Comparison of ENCODE assay signal across 18 mouse cellular contexts in genomic region chr13:37120219-37120618, GRCm38 (mm10).
A peak's percentile ranks its signal among the peaks of the same experiment; 100 is the strongest.
DNase-seq lines count a peak whose midpoint lies in the region; ATAC-seq lines count a peak whose summit lies in the region.
"Had no signal": no experiment of that assay in that cellular context is flagged by ENCODE, and none has a peak within 500 bp of the region (broad histone marks: within the 10 kb centered on the region; RNA-seq: fewer than 3 reads in every experiment).

No protein-coding gene starts in this region.

- peak; percentile 5 to 10 for DNase-seq in heart, postnatal 10 days
- peak; percentile 77 for DNase-seq in 416B (ENCODE audit: low read depth)
- no peak for DNase-seq in cerebellum, postnatal 25 days
- DNase-seq in ovary, postnatal 14 days (ENCODE audit: low spot score): no peak
- DNase-seq: cerebellum, adult 8-10 months; heart, postnatal 36 days; kidney, postnatal 36 days; lung, postnatal 10 days had no signal

- H3K27me3 ChIP-seq in heart, embryonic 12.5 days (replicated peaks): no peaks in the 10 kb centered on the region
- H3K27me3 ChIP-seq: embryonic facial prominence, embryonic 13.5 days; neural tube, embryonic 12.5 days had no signal

- H3K9me3 ChIP-seq in heart, embryonic 12.5 days (replicated peaks): no peaks in the 10 kb centered on the region
- H3K9me3 ChIP-seq: embryonic facial prominence, embryonic 13.5 days; midbrain, embryonic 10.5 days; neural tube, embryonic 12.5 days had no signal

- no peak overlapping the region for H3K4me2 ChIP-seq in heart, embryonic 12.5 days
- H3K4me2 ChIP-seq: embryonic facial prominence, embryonic 13.5 days; neural tube, embryonic 12.5 days had no signal

- no peak overlapping the region for H3K9ac ChIP-seq in heart, embryonic 12.5 days
- H3K9ac ChIP-seq: embryonic facial prominence, embryonic 13.5 days; liver, embryonic 14.5 days; neural tube, embryonic 12.5 days had no signal

- no peak overlapping the region for H3K27ac ChIP-seq in heart, embryonic 12.5 days (ENCODE audit: poor library complexity, severe bottlenecking)
- peak overlapping the region; percentile 60; the same call in 1 of the 2 replicates for H3K27ac ChIP-seq in brown adipose tissue, adult 24 weeks (replicated peaks; ENCODE audit: low read depth, low read length)
- H3K27ac ChIP-seq: embryonic facial prominence, embryonic 13.5 days; liver, embryonic 14.5 days; midbrain, embryonic 10.5 days; neural tube, embryonic 12.5 days had no signal

- ATAC-seq in heart, embryonic 12.5 days (ENCODE audit: insufficient number of reproducible peaks, low FRiP score): no peak
- peak; percentile 70 for ATAC-seq in megakaryocyte progenitor cell, adult 5-6 weeks (replicated peaks; ENCODE audit: poor library complexity)
- ATAC-seq: forebrain, embryonic 16.5 days; hindbrain, embryonic 16.5 days; intestine, embryonic 16.5 days had no signal

- H3K4me3 ChIP-seq in heart, embryonic 12.5 days: no peak overlapping the region
- no peak overlapping the region for H3K4me3 ChIP-seq in brown adipose tissue, adult 24 weeks (ENCODE audit: insufficient read depth, low read depth, low read length)
- H3K4me3 ChIP-seq: embryonic facial prominence, embryonic 13.5 days; midbrain, embryonic 10.5 days; neural tube, embryonic 12.5 days had no signal

- H3K4me1 ChIP-seq in heart, embryonic 12.5 days (replicated peaks): no peaks in the 10 kb centered on the region
- no peaks in the 10 kb centered on the region for H3K4me1 ChIP-seq in brown adipose tissue, adult 24 weeks (ENCODE audit: control insufficient read depth, insufficient read depth, insufficient read length, low read length)
- H3K4me1 ChIP-seq: embryonic facial prominence, embryonic 13.5 days; midbrain, embryonic 10.5 days; neural tube, embryonic 12.5 days had no signal

- 45% methylated on average over 2 of the region's 2 CpGs for WGBS in heart, embryonic 12.5 days

- no peaks in the 10 kb centered on the region for H3K36me3 ChIP-seq in heart, embryonic 12.5 days
- H3K36me3 ChIP-seq: embryonic facial prominence, embryonic 13.5 days; midbrain, embryonic 10.5 days; neural tube, embryonic 12.5 days had no signal

- intact Hi-C loops in heart, postnatal 10 days (cut with DNase I): no loop called here

Comparison
In these comparisons a context has a peak if more than half of its experiments do, and no peak if none do; other contexts are left out.
1. DNase-seq: peak in heart, postnatal 10 days (2 of 2) and 416B (single experiment); none in cerebellum, postnatal 25 days (0 of 2) and ovary, postnatal 14 days (single experiment).